Mouse (Mus musculus): ENCODE measurements around the gene Cdh24. TPM values are rescaled to one million over a fixed set of nuclear protein-coding genes. Genes with fewer than 3 reads are reported as not detected.
A peak's percentile ranks its signal among the peaks of the same experiment; 100 is the strongest.

Gene Cdh24
- 6.2 and 6.3 TPM in 2 replicates for polyA plus RNA-seq (2014; fragmentation: Nextera tagmentation; extraction: Ambion mirVana)

DNA sequence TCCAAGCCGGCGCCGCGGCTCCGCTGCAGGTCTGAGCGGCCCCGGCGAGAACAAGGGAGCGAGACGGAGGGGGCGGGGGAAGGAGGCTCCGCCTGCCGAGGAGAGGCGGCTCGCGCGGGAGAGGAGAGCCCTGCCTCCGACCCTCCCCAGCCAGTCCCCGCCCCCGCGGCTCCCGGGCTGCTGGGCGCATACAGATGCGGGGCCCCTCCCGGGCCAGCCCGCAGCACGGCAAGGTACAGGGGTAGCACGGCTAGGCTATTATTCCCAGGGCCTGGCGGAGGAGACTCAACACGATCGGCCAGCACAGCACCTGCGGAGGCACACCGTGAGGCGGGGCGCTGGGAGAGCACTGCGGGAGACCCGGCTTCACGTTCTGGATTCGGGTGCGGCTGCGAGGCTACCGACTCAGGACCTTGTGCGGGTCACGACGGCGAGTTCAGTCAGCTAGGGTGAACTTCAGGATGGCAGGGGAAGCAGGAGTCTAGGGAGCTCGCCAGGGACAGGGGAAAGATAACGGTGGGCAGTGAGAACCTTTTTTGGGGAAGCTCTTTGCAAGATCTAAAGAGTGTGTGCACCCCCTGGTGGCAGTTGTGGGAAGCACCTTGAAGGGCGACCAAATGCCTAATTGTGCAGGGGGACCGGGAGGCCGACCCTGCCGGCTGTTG lies at the start of gene Cdh24:
TSS of gene Cdh24 (minus strand) at position 60 of the 665 bp plus-strand sequence.
- Histone ChIP-seq H3K4me2 (ENCODE audit: low read depth, low read length) (peak within 1 kb of the TSS; percentile 95), H3K27me3 (ENCODE audit: control insufficient read depth, insufficient read depth, low read length) (no peaks in the 10 kb centered on the region), H3K4me1 (ENCODE audit: control insufficient read depth, insufficient read depth, low read length) (peaks cover 6% of the 10 kb centered on the region; the same call in 1 of the 2 replicates), H3K9me3 (replicated peaks; ENCODE audit: control insufficient read depth, low read length) (no peaks in the 10 kb centered on the region), H3K4me3 (ENCODE audit: low read depth, low read length) (peak within 1 kb of the TSS; percentile 75), H3K36me3 (replicated peaks; ENCODE audit: control insufficient read depth, insufficient read depth, low read depth, low read length) (peaks cover 28% of the 10 kb centered on the region), H3K9ac (replicated peaks; ENCODE audit: low read length) (peak within 1 kb of the TSS; percentile 92), H3K27ac (replicated peaks; ENCODE audit: low read depth, low read length) (peak within 1 kb of the TSS; percentile 64)
- WGBS = under 1% methylated on average over 52 of the region's 52 CpGs
- ATAC-seq (replicated peaks; ENCODE audit: insufficient number of reproducible peaks, low FRiP score, low TSS enrichment, low read depth) (peak; percentile 89), DNase-seq (ENCODE audit: low spot score) (peak; percentile 95)

GRCm38 (mm10) chr14:54687251-54687650 lies 46.1 kb upstream of the Cdh24 start:
- Histone ChIP-seq H3K27ac (replicated peaks; ENCODE audit: low read depth, low read length) (no peak overlapping the region), H3K27me3 (ENCODE audit: control insufficient read depth, insufficient read depth, low read length) (no peaks in the 10 kb centered on the region), H3K9me3 (replicated peaks; ENCODE audit: control insufficient read depth, low read length) (no peaks in the 10 kb centered on the region), H3K36me3 (replicated peaks; ENCODE audit: control insufficient read depth, insufficient read depth, low read depth, low read length) (no peaks in the 10 kb centered on the region; the same call in 1 of the 2 replicates), H3K9ac (replicated peaks; ENCODE audit: low read length) (peak overlapping the region; percentile 66), H3K4me1 (ENCODE audit: control insufficient read depth, insufficient read depth, low read length) (no peaks in the 10 kb centered on the region), H3K4me2 (ENCODE audit: low read depth, low read length) (peak overlapping the region; percentile 27), H3K4me3 (ENCODE audit: low read depth, low read length) (peak overlapping the region; percentile 84)
- DNase-seq (ENCODE audit: low spot score) (peak; percentile 36), ATAC-seq (replicated peaks; ENCODE audit: insufficient number of reproducible peaks, low FRiP score, low TSS enrichment, low read depth) (no peak)
- WGBS = 6% methylated on average over 8 of the region's 8 CpGs

- DNase-seq (ENCODE audit: low spot score) (peak; percentile 100), ATAC-seq (replicated peaks; ENCODE audit: insufficient number of reproducible peaks, low FRiP score, low TSS enrichment, low read depth) (peak; percentile 96)
- H3K4me1 ChIP-seq (ENCODE audit: control insufficient read depth, insufficient read depth, low read length) = no peaks in the 10 kb centered on the region
- peak within 1 kb of the TSS; percentile 87 for H3K27ac ChIP-seq (replicated peaks; ENCODE audit: low read depth, low read length)
- H3K4me3 ChIP-seq (ENCODE audit: low read depth, low read length) = peak within 1 kb of the TSS; percentile 84
- peaks cover 4% of the 10 kb centered on the region for H3K36me3 ChIP-seq (replicated peaks; ENCODE audit: control insufficient read depth, insufficient read depth, low read depth, low read length)
- H3K9me3 ChIP-seq (replicated peaks; ENCODE audit: control insufficient read depth, low read length) = no peaks in the 10 kb centered on the region
- no peaks in the 10 kb centered on the region for H3K27me3 ChIP-seq (ENCODE audit: control insufficient read depth, insufficient read depth, low read length)
- peak within 1 kb of the TSS; percentile 75 for H3K4me2 ChIP-seq (ENCODE audit: low read depth, low read length)
- 0% methylated on average over 44 of the region's 44 CpGs for WGBS
- H3K9ac ChIP-seq (replicated peaks; ENCODE audit: low read length) = peak within 1 kb of the TSS; percentile 97
Observed at GRCm38 (mm10) chr14:54686522-54687143, 45.5 kb upstream of the Cdh24 start, which contains the start of gene Acin1. Gene Acin1 (minus strand): TSS chr14:54686931.

GRCm38 (mm10) chr14:54686063-54686521 lies 44.9 kb upstream of the Cdh24 start, which contains the start of gene 1700123O20Rik:
Gene 1700123O20Rik (plus strand): TSS chr14:54686216.
- H3K27ac ChIP-seq (replicated peaks; ENCODE audit: low read depth, low read length) = peak within 1 kb of the TSS; percentile 87
- H3K36me3 ChIP-seq (replicated peaks; ENCODE audit: control insufficient read depth, insufficient read depth, low read depth, low read length) = peaks cover 4% of the 10 kb centered on the region

DNA sequence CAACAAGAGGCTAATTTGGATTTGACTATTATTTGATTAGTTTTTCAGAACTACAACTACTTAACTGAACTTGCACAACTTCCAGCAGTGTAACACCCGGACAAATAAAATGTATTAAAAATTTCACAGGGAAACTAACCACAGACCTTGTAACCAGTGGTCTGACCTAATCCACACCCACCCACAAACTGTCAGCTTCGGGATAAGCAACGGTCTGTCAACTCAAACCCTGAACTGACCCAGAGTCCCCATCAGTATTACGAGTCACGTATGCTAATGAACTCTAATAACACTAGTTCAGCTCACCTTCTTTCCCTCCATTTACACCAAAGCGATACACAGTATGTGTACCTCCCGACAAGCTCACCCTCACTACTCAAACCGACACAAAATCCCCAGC lies 44.3 kb upstream of the Cdh24 start:
- peaks cover 4% of the 10 kb centered on the region for H3K36me3 ChIP-seq (replicated peaks; ENCODE audit: control insufficient read depth, insufficient read depth, low read depth, low read length)
- no peak; the same call in 1 of the 2 replicates for ATAC-seq (replicated peaks; ENCODE audit: insufficient number of reproducible peaks, low FRiP score, low TSS enrichment, low read depth)
- H3K4me1 ChIP-seq (ENCODE audit: control insufficient read depth, insufficient read depth, low read length) = no peaks in the 10 kb centered on the region
- H3K27ac ChIP-seq (replicated peaks; ENCODE audit: low read depth, low read length) = no peak overlapping the region
- H3K9me3 ChIP-seq (replicated peaks; ENCODE audit: control insufficient read depth, low read length) = no peaks in the 10 kb centered on the region
- 18% methylated on average over 8 of the region's 8 CpGs for WGBS
- H3K4me2 ChIP-seq (ENCODE audit: low read depth, low read length) = peak overlapping the region; percentile 75
- no peaks in the 10 kb centered on the region for H3K27me3 ChIP-seq (ENCODE audit: control insufficient read depth, insufficient read depth, low read length)
- no peak for DNase-seq (ENCODE audit: low spot score)
- peak overlapping the region; percentile 97 for H3K9ac ChIP-seq (replicated peaks; ENCODE audit: low read length)
- peak overlapping the region; percentile 84 for H3K4me3 ChIP-seq (ENCODE audit: low read depth, low read length)

More at GRCm38 (mm10) chr14:54686063-54686521, 44.9 kb upstream of the Cdh24 start, which contains the start of gene 1700123O20Rik:
- ATAC-seq (replicated peaks; ENCODE audit: insufficient number of reproducible peaks, low FRiP score, low TSS enrichment, low read depth) (peak; percentile 77), DNase-seq (ENCODE audit: low spot score) (peak; percentile 91)
- Histone ChIP-seq H3K4me1 (ENCODE audit: control insufficient read depth, insufficient read depth, low read length) (no peaks in the 10 kb centered on the region), H3K27me3 (ENCODE audit: control insufficient read depth, insufficient read depth, low read length) (no peaks in the 10 kb centered on the region), H3K4me3 (ENCODE audit: low read depth, low read length) (peak within 1 kb of the TSS; percentile 84), H3K9ac (replicated peaks; ENCODE audit: low read length) (peak within 1 kb of the TSS; percentile 97), H3K9me3 (replicated peaks; ENCODE audit: control insufficient read depth, low read length) (no peaks in the 10 kb centered on the region), H3K4me2 (ENCODE audit: low read depth, low read length) (peak within 1 kb of the TSS; percentile 75)
- WGBS = 0% methylated on average over 41 of the region's 41 CpGs

- no peak overlapping the region for H3K4me2 ChIP-seq (ENCODE audit: low read depth, low read length)
- no peaks in the 10 kb centered on the region for H3K9me3 ChIP-seq (replicated peaks; ENCODE audit: control insufficient read depth, low read length)
- DNase-seq (ENCODE audit: low spot score) (no peak), ATAC-seq (replicated peaks; ENCODE audit: insufficient number of reproducible peaks, low FRiP score, low TSS enrichment, low read depth) (no peak)
- no peaks in the 10 kb centered on the region for H3K4me1 ChIP-seq (ENCODE audit: control insufficient read depth, insufficient read depth, low read length)
- no peak overlapping the region for H3K9ac ChIP-seq (replicated peaks; ENCODE audit: low read length)
- H3K27ac ChIP-seq (replicated peaks; ENCODE audit: low read depth, low read length) = no peak overlapping the region
- H3K27me3 ChIP-seq (ENCODE audit: control insufficient read depth, insufficient read depth, low read length) = no peaks in the 10 kb centered on the region
- H3K4me3 ChIP-seq (ENCODE audit: low read depth, low read length) = no peak overlapping the region
- H3K36me3 ChIP-seq (replicated peaks; ENCODE audit: control insufficient read depth, insufficient read depth, low read depth, low read length) = peaks cover 13% of the 10 kb centered on the region
- 98% methylated on average over 3 of the region's 3 CpGs for WGBS
Observed at GRCm38 (mm10) chr14:54682396-54682795, 41.2 kb upstream of the Cdh24 start.

GRCm38 (mm10) chr14:54678657-54679304 lies 37.6 kb upstream of the Cdh24 start:
- 89% methylated on average over 16 of the region's 16 CpGs for WGBS
- Histone ChIP-seq H3K27ac (replicated peaks; ENCODE audit: low read depth, low read length) (no peak overlapping the region), H3K4me3 (ENCODE audit: low read depth, low read length) (no peak overlapping the region), H3K9me3 (replicated peaks; ENCODE audit: control insufficient read depth, low read length) (no peaks in the 10 kb centered on the region), H3K4me1 (ENCODE audit: control insufficient read depth, insufficient read depth, low read length) (no peaks in the 10 kb centered on the region), H3K9ac (replicated peaks; ENCODE audit: low read length) (no peak overlapping the region), H3K4me2 (ENCODE audit: low read depth, low read length) (no peak overlapping the region), H3K27me3 (ENCODE audit: control insufficient read depth, insufficient read depth, low read length) (no peaks in the 10 kb centered on the region), H3K36me3 (replicated peaks; ENCODE audit: control insufficient read depth, insufficient read depth, low read depth, low read length) (peaks cover 15% of the 10 kb centered on the region)
- no peak for DNase-seq (ENCODE audit: low spot score)
- ATAC-seq (replicated peaks; ENCODE audit: insufficient number of reproducible peaks, low FRiP score, low TSS enrichment, low read depth) = no peak
